Mouse (Mus musculus) heart, postnatal 0 days (tissue): Measurements from ENCODE around the gene Lrtm2.

Source experiments
- CTCF ChIP-seq: IDR thresholded peaks from 2 replicates; pipeline ENCODE4 v1.5.1; 2016; ENCODE audit warnings: antibody characterized with exemption, control low read depth, low read depth
- EP300 ChIP-seq: IDR thresholded peaks from 2 replicates; pipeline ENCODE4 v1.6.1; 2016; ENCODE audit warnings: antibody characterized with exemption, low read depth

DNA sequence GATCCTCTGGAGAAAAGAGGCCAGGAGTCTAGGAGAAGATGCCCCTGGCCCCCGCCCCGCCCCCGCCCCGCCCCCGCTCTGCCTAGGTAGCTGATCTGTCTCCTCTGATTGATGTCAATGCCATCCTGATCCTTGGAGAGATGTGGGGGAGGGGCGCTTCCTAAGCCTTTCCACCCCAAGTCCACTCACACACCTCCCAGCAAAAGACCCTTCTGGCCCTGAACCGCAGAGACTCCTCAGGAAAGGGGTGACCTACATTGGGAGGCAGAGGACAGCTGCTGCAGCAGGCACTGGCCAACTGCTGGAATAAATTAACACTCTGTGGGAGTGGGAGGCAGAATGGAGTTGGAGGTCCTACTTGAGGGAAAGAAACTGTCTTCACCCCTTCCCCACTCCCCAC, 4.0 kb downstream of the Lrtm2 start:
- TF ChIP-seq CTCF (no peak), EP300 (no peak)
